Mouse (Mus musculus) E14TG2a.4 (cell line): ENCODE measurements around the gene Tet3.

ENCODE experiments used
- H3K27me3 ChIP-seq: 2 replicates; pipeline ENCODE4 v1.6.1; 2014; ENCODE audit warnings: low read length, control low read depth; ENCODE audit not compliant: insufficient read depth
- H3K36me3 ChIP-seq: 2 replicates; pipeline ENCODE4 v1.6.1; 2014; ENCODE audit warnings: low read length, control low read depth; ENCODE audit not compliant: insufficient read depth
- H3K4me1 ChIP-seq: replicated peaks from 2 replicates; pipeline ENCODE4 v1.6.1; 2014; ENCODE audit warnings: low read depth, low read length, control low read depth
- H3K4me3 ChIP-seq: replicated peaks from 2 replicates; pipeline ENCODE4 v1.5.1; 2014; ENCODE audit warnings: mild to moderate bottlenecking, low read length
- H3K9me3 ChIP-seq: 2 replicates; pipeline ENCODE4 v1.6.1; 2014; ENCODE audit warnings: low read length, control low read depth
- CTCF ChIP-seq: conservative IDR thresholded peaks from 2 replicates; pipeline ENCODE4 v1.5.1; 2014; ENCODE audit warnings: low read length
- NANOG ChIP-seq: IDR thresholded peaks from 2 replicates; pipeline ENCODE4 v1.6.1; 2014; ENCODE audit warnings: borderline replicate concordance, low read length, mixed read lengths
- POU5F1 ChIP-seq: IDR thresholded peaks from 2 replicates; pipeline ENCODE4 v1.6.1; 2014; ENCODE audit warnings: low read length, borderline replicate concordance

Tet3 gene

DNA sequence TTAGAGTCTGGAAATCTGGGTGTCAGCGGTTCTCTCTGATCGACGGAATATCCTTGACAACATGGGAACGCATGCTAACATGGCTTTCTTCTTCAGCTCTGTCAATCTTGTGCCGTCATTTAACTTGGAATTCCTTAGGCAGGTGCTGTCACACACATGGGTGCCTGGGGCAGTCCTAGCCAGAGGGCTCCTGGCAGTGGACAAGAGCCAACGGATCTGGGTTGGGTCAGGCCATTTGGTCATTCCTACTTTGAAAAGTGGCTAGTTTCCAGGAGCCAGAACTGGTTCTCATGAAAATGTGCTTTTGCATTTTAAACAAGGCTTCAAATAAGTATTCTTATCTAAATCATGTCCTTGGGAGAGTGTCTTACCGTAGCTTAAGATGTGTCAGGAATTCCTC lies 12.9 kb upstream of the Tet3 start:
- Histone ChIP-seq H3K36me3 (no peaks in the 10 kb centered on the region), H3K4me3 (no peak overlapping the region), H3K27me3 (peaks cover 9% of the 10 kb centered on the region; the same call in 1 of the 2 replicates), H3K4me1 (no peaks in the 10 kb centered on the region), H3K9me3 (no peaks in the 10 kb centered on the region)
- TF ChIP-seq NANOG: no peak
- TF ChIP-seq CTCF: no peak

DNA sequence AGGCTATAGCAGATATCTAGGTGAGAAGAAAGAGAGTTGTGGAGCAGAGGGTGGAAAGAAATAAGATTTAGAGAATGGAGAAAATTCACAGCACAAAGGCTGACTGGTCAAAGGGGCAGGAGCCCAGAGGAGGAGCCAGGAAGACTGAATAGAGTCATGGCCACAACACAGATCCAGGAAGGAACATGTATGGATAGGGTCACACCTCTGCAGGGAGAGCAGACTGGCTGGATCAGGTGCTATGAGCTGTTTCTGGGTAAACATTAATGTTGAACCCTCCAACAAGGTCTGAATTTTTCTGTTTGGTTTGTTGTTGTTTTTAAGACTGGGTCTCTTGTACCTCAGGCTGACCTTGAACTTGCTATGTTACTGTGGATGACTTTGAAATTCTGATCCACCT lies 5.1 kb upstream of the Tet3 start:
- Histone ChIP-seq H3K36me3 (no peaks in the 10 kb centered on the region), H3K4me1 (no peaks in the 10 kb centered on the region), H3K9me3 (no peaks in the 10 kb centered on the region), H3K27me3 (peaks cover 45% of the 10 kb centered on the region), H3K4me3 (no peak overlapping the region)
- no peak for TF ChIP-seq POU5F1
- no peak for TF ChIP-seq NANOG

DNA sequence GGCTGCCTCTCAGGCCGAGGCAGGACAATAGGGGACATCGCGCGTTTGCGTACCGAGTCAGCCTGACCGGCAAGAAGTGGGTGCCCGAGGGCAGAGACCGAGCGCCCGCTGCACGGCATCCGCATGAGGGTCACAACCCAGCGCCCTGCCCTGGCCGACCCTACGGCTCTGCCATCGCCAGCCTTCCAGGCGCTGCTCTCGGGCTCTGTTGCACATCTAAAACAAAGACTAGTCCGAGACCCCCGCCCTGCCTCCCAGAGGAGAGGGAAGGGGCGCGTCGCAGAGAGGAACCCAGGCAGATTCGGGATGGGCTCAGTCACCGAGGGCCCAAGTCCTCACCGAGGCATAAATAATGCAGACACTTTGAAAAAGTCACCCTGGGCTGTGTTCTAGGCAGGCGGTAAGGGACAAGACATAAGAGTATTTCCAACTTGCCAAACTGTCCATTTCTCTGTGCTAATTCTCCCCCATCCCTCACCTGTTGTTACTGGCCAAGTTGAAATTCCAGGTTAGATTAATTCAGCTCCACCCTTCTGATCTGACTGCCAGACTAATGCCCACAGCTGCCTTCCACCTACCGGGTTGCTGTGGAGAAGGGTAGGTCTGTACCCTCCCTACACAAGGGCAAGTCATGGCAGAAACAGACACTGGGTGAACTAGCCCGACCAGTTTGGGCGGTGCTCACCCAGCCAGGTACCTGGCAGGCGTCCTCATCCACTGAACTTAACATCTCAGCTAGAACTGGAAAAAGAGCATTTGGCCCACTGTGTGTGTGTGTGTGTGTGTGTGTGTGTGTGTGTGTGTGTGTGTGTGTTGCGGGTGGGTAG lies 1.7 kb downstream of the Tet3 start:
- Histone ChIP-seq H3K4me3 (peak overlapping the region; percentile 83), H3K27me3 (peaks cover 90% of the 10 kb centered on the region)
- TF ChIP-seq POU5F1 (no peak), NANOG (no peak), CTCF (no peak)

DNA sequence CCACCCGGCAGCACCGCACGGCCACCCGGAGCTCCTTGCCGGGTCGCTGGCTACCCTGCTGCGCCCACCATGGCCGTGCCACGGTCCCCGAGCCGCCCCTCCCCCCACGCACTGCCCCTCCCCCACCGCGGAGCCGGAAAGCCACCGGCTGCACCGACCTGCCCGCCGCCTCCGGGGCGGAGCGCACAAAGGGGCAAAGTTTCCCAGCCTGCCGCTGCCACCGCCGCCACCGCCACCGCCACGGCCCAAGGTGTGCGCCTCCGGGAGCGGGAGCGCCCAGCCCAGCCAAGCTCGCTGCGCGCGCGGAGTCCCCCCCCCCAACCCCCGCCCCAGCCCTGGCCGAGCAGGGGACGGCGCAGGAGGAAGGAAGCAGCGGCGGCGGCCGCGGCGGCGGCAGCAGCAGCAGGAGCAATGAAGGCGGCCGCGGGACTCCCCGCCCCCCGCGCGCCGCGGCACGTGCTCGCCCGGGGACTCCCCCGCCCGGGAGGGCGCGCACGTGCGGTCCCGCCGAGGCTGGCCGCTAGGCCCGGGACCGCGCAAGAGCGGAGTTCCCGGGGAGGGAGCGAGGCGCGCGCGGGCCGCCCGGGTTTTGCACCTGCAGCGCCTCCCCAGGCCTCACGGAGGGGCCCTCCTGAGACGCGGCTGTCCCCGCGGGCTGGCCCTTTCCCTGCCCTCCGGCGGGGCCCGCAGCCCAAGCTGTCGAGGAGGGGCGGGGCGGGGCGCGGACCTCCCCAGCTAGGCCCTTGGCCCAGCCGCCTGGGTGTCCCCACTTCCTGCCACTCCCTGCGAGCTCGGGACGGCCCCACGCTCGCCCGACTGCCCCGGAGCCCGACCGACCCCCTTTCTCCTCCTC lies 2.5 kb downstream of the Tet3 start:
- Histone ChIP-seq H3K4me1 (peaks cover 30% of the 10 kb centered on the region), H3K9me3 (no peaks in the 10 kb centered on the region), H3K36me3 (no peaks in the 10 kb centered on the region), H3K4me3 (peak overlapping the region; percentile 83), H3K27me3 (peaks cover 91% of the 10 kb centered on the region)
- no peak for TF ChIP-seq NANOG
- TF ChIP-seq CTCF: no peak
- TF ChIP-seq POU5F1: no peak

More for the DNA sequence above, 1.7 kb downstream of the Tet3 start:
- Histone ChIP-seq H3K4me1 (peaks cover 30% of the 10 kb centered on the region), H3K36me3 (no peaks in the 10 kb centered on the region), H3K9me3 (no peaks in the 10 kb centered on the region)

DNA sequence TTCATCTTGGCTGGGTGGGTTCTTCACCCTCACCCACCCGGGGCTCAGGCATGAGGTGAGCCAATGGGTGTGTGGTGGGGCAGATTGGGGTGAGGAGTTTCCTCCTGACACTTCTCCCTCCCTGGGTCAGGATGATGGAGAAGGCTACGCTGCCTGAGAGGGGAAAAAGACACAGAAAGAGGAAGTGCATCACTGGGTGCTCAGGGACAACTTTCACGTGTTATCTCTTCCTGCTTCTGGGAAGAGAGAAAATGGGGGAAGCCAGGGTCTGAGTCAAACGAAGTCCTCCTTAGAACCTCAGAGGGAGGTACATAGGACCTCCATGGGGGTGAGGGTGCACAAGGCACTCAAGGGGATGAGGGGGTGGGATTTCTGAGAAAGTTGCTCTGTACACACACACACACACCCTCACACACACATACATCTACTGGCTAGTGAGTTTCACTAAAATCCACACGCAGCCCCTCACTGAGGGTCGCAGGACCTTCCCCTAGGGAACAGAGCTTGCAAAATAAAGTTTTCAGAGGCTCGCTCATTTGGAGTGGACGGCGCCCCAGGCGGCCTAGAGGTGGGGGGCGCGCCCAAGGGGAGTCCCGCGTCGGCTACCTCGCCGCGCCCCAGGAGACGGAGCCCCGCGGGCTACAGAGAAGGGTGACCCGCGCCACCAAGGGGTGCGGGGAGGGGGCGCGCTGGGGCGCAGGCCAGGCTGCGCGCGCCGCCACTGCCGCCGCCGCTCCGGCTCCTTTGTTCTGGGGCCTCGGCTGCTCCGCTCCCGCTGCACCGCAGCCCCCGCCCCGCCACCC lies 3.4 kb downstream of the Tet3 start:
- TF ChIP-seq NANOG (no peak), CTCF (no peak), POU5F1 (no peak)
- Histone ChIP-seq H3K4me3 (peak overlapping the region; percentile 83), H3K27me3 (peaks cover 93% of the 10 kb centered on the region), H3K9me3 (no peaks in the 10 kb centered on the region), H3K4me1 (peaks cover 30% of the 10 kb centered on the region), H3K36me3 (no peaks in the 10 kb centered on the region)

DNA sequence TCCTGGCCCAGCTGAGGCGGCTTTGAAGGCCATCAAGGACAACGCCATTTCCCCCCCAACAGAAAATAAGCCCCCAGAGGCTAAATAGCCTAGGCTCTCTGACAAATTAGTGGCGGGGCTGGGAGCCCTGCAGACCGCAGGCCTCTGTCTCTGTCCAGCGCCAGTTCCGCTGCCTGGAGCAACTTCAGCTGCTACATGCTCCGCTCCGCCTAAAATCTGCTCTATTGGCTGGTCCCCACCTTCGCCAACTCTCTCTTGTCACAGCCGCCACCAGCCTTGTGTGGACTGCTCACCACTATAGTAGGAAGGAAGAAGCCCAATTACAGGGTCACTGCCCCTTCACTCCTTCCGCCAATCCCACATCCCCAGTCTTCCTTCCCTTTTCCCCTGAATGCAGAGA lies 5.2 kb downstream of the Tet3 start:
- Histone ChIP-seq H3K9me3 (no peaks in the 10 kb centered on the region), H3K4me3 (no peak overlapping the region), H3K27me3 (peaks cover 93% of the 10 kb centered on the region), H3K4me1 (peaks cover 30% of the 10 kb centered on the region), H3K36me3 (no peaks in the 10 kb centered on the region)
- TF ChIP-seq POU5F1 (no peak), NANOG (no peak), CTCF (no peak)

DNA sequence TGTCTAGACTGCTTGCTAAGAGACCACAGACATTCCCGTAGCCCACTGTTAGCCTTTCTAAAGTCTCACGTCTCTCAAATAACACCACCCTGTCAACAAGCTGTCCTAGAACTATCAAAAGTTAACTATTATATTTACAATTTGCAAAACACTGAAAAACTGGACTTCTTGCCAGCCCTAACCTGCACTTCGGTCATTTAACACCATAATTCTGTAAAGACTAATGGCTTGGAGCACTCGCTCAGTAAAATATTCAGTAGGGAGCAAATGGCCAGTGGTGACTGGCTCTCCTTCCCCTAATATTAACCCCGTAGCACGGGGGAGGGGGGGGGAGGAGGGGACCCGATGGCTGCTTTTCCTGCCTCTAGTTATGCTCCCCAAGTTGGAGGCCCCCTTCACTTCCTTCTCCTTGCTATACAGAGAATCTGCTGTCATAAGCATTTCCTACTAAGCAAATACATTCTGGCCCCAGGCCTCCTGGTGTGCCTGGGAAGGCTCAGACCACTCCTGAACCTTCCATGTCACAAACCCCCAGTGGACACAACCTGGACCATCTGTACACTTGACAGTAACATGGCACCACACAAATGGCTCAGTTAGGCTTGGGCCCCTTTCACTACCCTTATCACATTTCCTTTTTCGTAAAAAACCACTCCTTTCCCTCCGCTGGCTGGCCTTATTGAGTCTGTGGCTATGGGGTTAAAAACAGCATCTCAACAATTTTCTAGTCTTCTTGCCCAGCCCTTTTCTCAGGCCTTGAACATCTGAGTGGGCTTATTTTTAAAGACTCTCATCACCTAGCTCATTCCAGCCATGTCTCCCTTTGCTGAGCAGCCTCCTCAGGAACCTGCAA lies 8.2 kb downstream of the Tet3 start:
- peaks cover 24% of the 10 kb centered on the region for H3K4me1 ChIP-seq
- no peaks in the 10 kb centered on the region for H3K36me3 ChIP-seq
- TF ChIP-seq CTCF (no peak), POU5F1 (no peak), NANOG (no peak)
- no peak overlapping the region for H3K4me3 ChIP-seq
- no peaks in the 10 kb centered on the region for H3K9me3 ChIP-seq
- peaks cover 97% of the 10 kb centered on the region for H3K27me3 ChIP-seq
